Mouse (Mus musculus) liver, embryonic 12.5 days (tissue): ENCODE measurements at regions not wholly inside any gene's neighbourhood (a gene's known extent, or its start where the extent isn't known, plus 50 kb on each side); places are given as distances from the start of the nearest gene placed in this dataset.

Source experiments
- ATAC-seq: fragments of 200-750 bp; cut with Nextera tagmentation; 2 replicates; pipeline ENCODE4 v1.8.0; 2017; ENCODE audit warnings: moderate number of reproducible peaks, mild to moderate bottlenecking, moderate library complexity
- H3K27ac ChIP-seq: fragments of 300-500 bp; sonication (generic); 2 replicates; pipeline ENCODE4 v1.5.1; 2016; ENCODE audit warnings: mild to moderate bottlenecking
- H3K27me3 ChIP-seq: fragments of 300-500 bp; sonication (generic); replicated peaks from 2 replicates; pipeline ENCODE4 v1.6.1; 2016; ENCODE audit warnings: mild to moderate bottlenecking, moderate library complexity
- H3K36me3 ChIP-seq: fragments of 300-500 bp; sonication (generic); 2 replicates; pipeline ENCODE4 v1.6.1; 2016; ENCODE audit warnings: mild to moderate bottlenecking, moderate library complexity
- H3K4me1 ChIP-seq: fragments of 300-500 bp; sonication (generic); 2 replicates; pipeline ENCODE4 v1.6.1; 2016
- H3K4me2 ChIP-seq: fragments of 300-500 bp; sonication (generic); 2 replicates; pipeline ENCODE4 v1.6.1; 2016; ENCODE audit warnings: mild to moderate bottlenecking, moderate library complexity
- H3K4me3 ChIP-seq: fragments of 300-500 bp; sonication (generic); 2 replicates; pipeline ENCODE4 v1.5.1; 2016; ENCODE audit warnings: mild to moderate bottlenecking, moderate library complexity
- H3K9ac ChIP-seq: fragments of 300-500 bp; sonication (generic); 2 replicates; pipeline ENCODE4 v1.6.1; 2016; ENCODE audit warnings: mild to moderate bottlenecking, moderate library complexity
- H3K9me3 ChIP-seq: fragments of 300-500 bp; sonication (generic); replicated peaks from 2 replicates; pipeline ENCODE4 v1.6.1; 2016; ENCODE audit warnings: mild to moderate bottlenecking, moderate library complexity
- WGBS: fragments of 180-500 bp; shearing (Covaris S2); methylation state at CpG from one replicate; pipeline ENCODE4 v1.1.7; 2016; ENCODE audit not compliant: insufficient replicate concordance; 5-methylcytosine and 5-hydroxymethylcytosine counted together

GRCm38 (mm10) chr2:171790686-171791085, 252.6 kb downstream of the Cbln4 start:
- ATAC-seq, result no peak
- no peak overlapping the region for H3K4me2 ChIP-seq
- no peak overlapping the region for H3K9ac ChIP-seq
- H3K27me3 ChIP-seq, result no peaks in the 10 kb centered on the region
- H3K36me3 ChIP-seq, result no peaks in the 10 kb centered on the region
- no peak overlapping the region for H3K27ac ChIP-seq
- WGBS, result 71% methylated on average over 9 of the region's 9 CpGs
- H3K4me3 ChIP-seq, result no peak overlapping the region
- H3K9me3 ChIP-seq, result 0 out of 2 replicates have a peak, but pooled peaks cover 3% of the 10 kb centered on the region
- no peaks in the 10 kb centered on the region for H3K4me1 ChIP-seq

- Histone ChIP-seq H3K27ac (no peak overlapping the region), H3K4me1 (no peaks in the 10 kb centered on the region), H3K9ac (no peak overlapping the region), H3K36me3 (no peaks in the 10 kb centered on the region), H3K9me3 (0 out of 2 replicates have a peak, but pooled peaks cover 8% of the 10 kb centered on the region), H3K4me2 (no peak overlapping the region), H3K27me3 (no peaks in the 10 kb centered on the region), H3K4me3 (no peak overlapping the region)
- ATAC-seq, result no peak
- WGBS, result 73% methylated on average over 7 of the region's 7 CpGs
Measured at GRCm38 (mm10) chr2:171766193-171766930, 276.9 kb downstream of the Cbln4 start.

- no peak for ATAC-seq
- H3K9ac ChIP-seq, result no peak overlapping the region
- 0 out of 2 replicates have a peak, but pooled peaks cover 3% of the 10 kb centered on the region for H3K9me3 ChIP-seq
- no peak overlapping the region for H3K27ac ChIP-seq
- no peaks in the 10 kb centered on the region for H3K4me1 ChIP-seq
- 62% methylated on average over 4 of the region's 4 CpGs for WGBS
- no peak overlapping the region for H3K4me2 ChIP-seq
- H3K36me3 ChIP-seq, result no peaks in the 10 kb centered on the region
- H3K4me3 ChIP-seq, result no peak overlapping the region
- H3K27me3 ChIP-seq, result no peaks in the 10 kb centered on the region
Measured at GRCm38 (mm10) chr2:171765071-171765470, 278.2 kb downstream of the Cbln4 start.

- H3K27ac ChIP-seq, result no peak overlapping the region
- H3K36me3 ChIP-seq, result no peaks in the 10 kb centered on the region
- H3K4me3 ChIP-seq, result no peak overlapping the region
- no peaks in the 10 kb centered on the region for H3K27me3 ChIP-seq
- H3K4me1 ChIP-seq, result no peaks in the 10 kb centered on the region
- no peak overlapping the region for H3K4me2 ChIP-seq
- ATAC-seq, result no peak
- H3K9ac ChIP-seq, result no peak overlapping the region
- H3K9me3 ChIP-seq, result peaks cover under 1% of the 10 kb centered on the region; the same call in 1 of the 2 replicates
- WGBS, result 64% methylated on average over 9 of the region's 9 CpGs
Measured at GRCm38 (mm10) chr2:171753502-171753901, 289.8 kb downstream of the Cbln4 start.

- Histone ChIP-seq H3K27ac (no peak overlapping the region), H3K27me3 (no peaks in the 10 kb centered on the region), H3K4me3 (no peak overlapping the region), H3K4me1 (no peaks in the 10 kb centered on the region), H3K4me2 (no peak overlapping the region), H3K36me3 (no peaks in the 10 kb centered on the region), H3K9ac (no peak overlapping the region), H3K9me3 (peaks cover 10% of the 10 kb centered on the region)
- WGBS, result 31% methylated on average over 1 of the region's 1 CpGs
- no peak for ATAC-seq
Measured at GRCm38 (mm10) chr2:171747162-171747561, 296.1 kb downstream of the Cbln4 start.

- no peak overlapping the region for H3K4me2 ChIP-seq
- ATAC-seq, result no peak
- no peak overlapping the region for H3K4me3 ChIP-seq
- H3K4me1 ChIP-seq, result no peaks in the 10 kb centered on the region
- H3K27me3 ChIP-seq, result no peaks in the 10 kb centered on the region
- no peak overlapping the region for H3K27ac ChIP-seq
- H3K9ac ChIP-seq, result no peak overlapping the region
- H3K9me3 ChIP-seq, result peaks cover 5% of the 10 kb centered on the region; the same call in 1 of the 2 replicates
- H3K36me3 ChIP-seq, result no peaks in the 10 kb centered on the region
- 32% methylated on average over 2 of the region's 2 CpGs for WGBS
Measured at GRCm38 (mm10) chr2:171743111-171743510, 300.2 kb downstream of the Cbln4 start.

GRCm38 (mm10) chr2:171742706-171743105, 300.6 kb downstream of the Cbln4 start:
- Histone ChIP-seq H3K27ac (no peak overlapping the region), H3K4me1 (no peaks in the 10 kb centered on the region), H3K9ac (no peak overlapping the region), H3K36me3 (no peaks in the 10 kb centered on the region), H3K4me2 (no peak overlapping the region), H3K4me3 (no peak overlapping the region), H3K27me3 (no peaks in the 10 kb centered on the region), H3K9me3 (peaks cover 5% of the 10 kb centered on the region; the same call in 1 of the 2 replicates)
- 62% methylated on average over 11 of the region's 11 CpGs for WGBS
- no peak for ATAC-seq

GRCm38 (mm10) chr2:171737761-171738160, 305.5 kb downstream of the Cbln4 start:
- no peak for ATAC-seq
- Histone ChIP-seq H3K9ac (no peak overlapping the region), H3K27me3 (no peaks in the 10 kb centered on the region), H3K4me1 (no peaks in the 10 kb centered on the region), H3K27ac (no peak overlapping the region), H3K4me3 (no peak overlapping the region), H3K36me3 (no peaks in the 10 kb centered on the region), H3K9me3 (no peaks in the 10 kb centered on the region), H3K4me2 (no peak overlapping the region)
- 68% methylated on average over 8 of the region's 8 CpGs for WGBS

GRCm38 (mm10) chr2:171735061-171735490, 308.2 kb downstream of the Cbln4 start:
- 74% methylated on average over 14 of the region's 14 CpGs for WGBS

GRCm38 (mm10) chr2:171734634-171734987, 308.7 kb downstream of the Cbln4 start:
- H3K4me1 ChIP-seq, result no peaks in the 10 kb centered on the region
- no peak overlapping the region for H3K9ac ChIP-seq

More at GRCm38 (mm10) chr2:171735061-171735490, 308.2 kb downstream of the Cbln4 start:
- no peak overlapping the region for H3K9ac ChIP-seq
- H3K9me3 ChIP-seq, result no peaks in the 10 kb centered on the region
- no peak overlapping the region for H3K4me2 ChIP-seq
- no peaks in the 10 kb centered on the region for H3K36me3 ChIP-seq
- no peaks in the 10 kb centered on the region for H3K4me1 ChIP-seq
- no peak overlapping the region for H3K4me3 ChIP-seq
- no peaks in the 10 kb centered on the region for H3K27me3 ChIP-seq
- no peak overlapping the region for H3K27ac ChIP-seq
- no peak for ATAC-seq

GRCm38 (mm10) chr2:171733965-171734633, 309.2 kb downstream of the Cbln4 start:
- no peak overlapping the region for H3K4me3 ChIP-seq
- no peaks in the 10 kb centered on the region for H3K36me3 ChIP-seq
- no peak for ATAC-seq
- H3K9me3 ChIP-seq, result no peaks in the 10 kb centered on the region
- 72% methylated on average over 14 of the region's 14 CpGs for WGBS
- no peaks in the 10 kb centered on the region for H3K4me1 ChIP-seq
- no peak overlapping the region for H3K9ac ChIP-seq
- H3K27me3 ChIP-seq, result no peaks in the 10 kb centered on the region
- no peak overlapping the region for H3K4me2 ChIP-seq
- H3K27ac ChIP-seq, result no peak overlapping the region

More at GRCm38 (mm10) chr2:171734634-171734987, 308.7 kb downstream of the Cbln4 start:
- Histone ChIP-seq H3K27ac (no peak overlapping the region), H3K9me3 (no peaks in the 10 kb centered on the region), H3K4me3 (no peak overlapping the region), H3K4me2 (no peak overlapping the region), H3K27me3 (no peaks in the 10 kb centered on the region), H3K36me3 (no peaks in the 10 kb centered on the region)
- WGBS, result 77% methylated on average over 4 of the region's 4 CpGs
- no peak for ATAC-seq

- Histone ChIP-seq H3K27ac (no peak overlapping the region), H3K4me1 (no peaks in the 10 kb centered on the region), H3K4me2 (no peak overlapping the region), H3K27me3 (no peaks in the 10 kb centered on the region), H3K9ac (no peak overlapping the region), H3K4me3 (no peak overlapping the region), H3K36me3 (no peaks in the 10 kb centered on the region), H3K9me3 (no peaks in the 10 kb centered on the region)
- WGBS, result 53% methylated on average over 5 of the region's 5 CpGs
- no peak for ATAC-seq
Measured at GRCm38 (mm10) chr2:171719269-171719668, 324.0 kb downstream of the Cbln4 start.
